Mouse (Mus musculus) hindbrain, embryonic 16.5 days (tissue): ENCODE results near the gene Fpr-rs4. TPM values are rescaled to one million over a fixed set of nuclear protein-coding genes. Genes with fewer than 3 reads are reported as not detected.
"Not testable (repeated sequence)": the region's sequence is repeated elsewhere in the genome, so short reads cannot be mapped to it uniquely, and the experiment has no call there.

ENCODE experiments used
- ATAC-seq: fragments of 200-750 bp; cut with Nextera tagmentation; 2 replicates; pipeline ENCODE4 v1.8.0; 2017; ENCODE audit warnings: moderate TSS enrichment, moderate library complexity
- H3K27ac ChIP-seq: fragments of 300-500 bp; sonication (generic); 2 replicates; pipeline ENCODE4 v1.5.1; 2014; ENCODE audit warnings: low read depth, mild to moderate bottlenecking, control low read depth, low read length, moderate library complexity
- H3K27me3 ChIP-seq: fragments of 300-500 bp; sonication (generic); replicated peaks from 2 replicates; pipeline ENCODE4 v1.6.1; 2014; ENCODE audit warnings: low read length; ENCODE audit not compliant: control insufficient read depth, insufficient read depth
- H3K36me3 ChIP-seq: fragments of 300-500 bp; sonication (generic); 2 replicates; pipeline ENCODE4 v1.6.1; 2014; ENCODE audit warnings: mild to moderate bottlenecking, low read length, moderate library complexity, mixed read lengths; ENCODE audit not compliant: control insufficient read depth, insufficient read depth
- H3K4me1 ChIP-seq: fragments of 300-500 bp; sonication (generic); 2 replicates; pipeline ENCODE4 v1.6.1; 2014; ENCODE audit warnings: low read depth, low read length; ENCODE audit not compliant: control insufficient read depth, insufficient read depth
- H3K4me2 ChIP-seq: fragments of 300-500 bp; sonication (generic); 2 replicates; pipeline ENCODE4 v1.6.1; 2014; ENCODE audit warnings: mild to moderate bottlenecking, low read length, control low read depth, moderate library complexity
- H3K4me3 ChIP-seq: fragments of 300-500 bp; sonication (generic); 2 replicates; pipeline ENCODE4 v1.5.1; 2014; ENCODE audit warnings: mild to moderate bottlenecking, low read length, control low read depth, moderate library complexity
- H3K9ac ChIP-seq: fragments of 300-500 bp; sonication (generic); 2 replicates; pipeline ENCODE4 v1.6.1; 2014; ENCODE audit warnings: low read depth, mild to moderate bottlenecking, control low read depth, low read length, moderate library complexity
- H3K9me3 ChIP-seq: fragments of 300-500 bp; sonication (generic); 2 replicates; pipeline ENCODE4 v1.6.1; 2014; ENCODE audit warnings: mild to moderate bottlenecking, low read length, moderate library complexity; ENCODE audit not compliant: control insufficient read depth
- WGBS: fragments of 180-500 bp; shearing (Covaris S2); extraction: QIAGEN DNeasy Blood & Tissue Kit; methylation state at CpG from one replicate; pipeline ENCODE4 v1.1.7; 2014; 5-methylcytosine and 5-hydroxymethylcytosine counted together
- polyA plus RNA-seq: library from polyadenylated mRNA; unstranded; fragments of >200 nt; fragmentation: Nextera tagmentation; extraction: Ambion mirVana; gene quantifications from 2 replicates; pipeline ENCODE4 v1.2.1, GENCODE M21; 2015

Gene Fpr-rs4
- polyA plus RNA-seq, result not detected in 2 replicates

DNA sequence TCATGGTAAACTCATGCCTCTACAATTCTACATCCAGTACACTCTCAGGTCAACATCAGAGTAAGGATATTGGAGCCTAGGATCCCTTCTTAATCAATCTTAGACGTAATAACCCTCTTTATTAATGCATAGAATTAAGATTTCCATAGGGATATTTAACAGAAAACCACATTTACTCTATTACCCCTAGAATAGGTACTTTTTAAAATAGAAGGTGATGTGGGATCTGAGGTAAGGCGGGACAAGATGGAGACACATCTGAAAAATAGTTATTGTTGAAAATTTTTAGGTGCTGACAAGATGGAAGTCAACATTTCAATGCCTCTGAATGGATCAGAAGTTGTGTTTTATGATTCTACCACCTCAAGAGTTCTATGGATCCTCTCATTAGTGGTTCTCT, at the start of gene Fpr-rs4:
Fpr-rs4 (plus strand) TSS at position 301 of the 400 bp plus-strand sequence.
- ATAC-seq, result no peak
- no peaks in the 10 kb centered on the region for H3K4me1 ChIP-seq
- no peak within 1 kb of the TSS for H3K27ac ChIP-seq
- H3K36me3 ChIP-seq, result no peaks in the 10 kb centered on the region
- peaks cover 2% of the 10 kb centered on the region; the same call in 1 of the 2 replicates for H3K9me3 ChIP-seq
- WGBS, result 62% methylated on average over 2 of the region's 2 CpGs
- H3K4me3 ChIP-seq, result no peak within 1 kb of the TSS
- H3K4me2 ChIP-seq, result no peak within 1 kb of the TSS
- H3K27me3 ChIP-seq, result no peaks in the 10 kb centered on the region
- H3K9ac ChIP-seq, result no peak within 1 kb of the TSS

DNA sequence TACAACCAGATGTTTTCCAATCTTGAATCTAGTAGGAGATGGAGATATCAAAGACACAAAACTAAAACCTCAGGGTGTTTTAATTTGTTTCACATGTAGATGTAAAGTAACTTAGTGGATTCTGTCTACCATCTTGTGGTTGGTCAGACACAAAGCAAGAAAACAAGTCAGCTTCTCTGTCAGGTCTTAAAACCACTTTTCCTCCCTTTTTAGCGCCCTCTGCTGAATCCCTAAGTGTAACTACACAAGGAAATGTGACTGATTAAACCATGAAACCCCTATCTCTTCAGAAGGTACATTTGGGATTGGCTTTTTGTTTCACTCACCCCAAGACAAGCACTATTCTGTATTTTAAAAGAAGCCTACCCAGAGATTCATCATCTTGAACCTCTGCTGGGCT, 48.1 kb upstream of the Fpr-rs4 start:
- ATAC-seq, result no peak
- Histone ChIP-seq H3K27me3 (no peaks in the 10 kb centered on the region), H3K36me3 (no peaks in the 10 kb centered on the region), H3K27ac (no peak overlapping the region), H3K9me3 (peaks cover 3% of the 10 kb centered on the region), H3K4me1 (no peaks in the 10 kb centered on the region), H3K9ac (no peak overlapping the region), H3K4me3 (no peak overlapping the region), H3K4me2 (no peak overlapping the region)
- WGBS, result 27% methylated on average over 1 of the region's 1 CpGs

DNA sequence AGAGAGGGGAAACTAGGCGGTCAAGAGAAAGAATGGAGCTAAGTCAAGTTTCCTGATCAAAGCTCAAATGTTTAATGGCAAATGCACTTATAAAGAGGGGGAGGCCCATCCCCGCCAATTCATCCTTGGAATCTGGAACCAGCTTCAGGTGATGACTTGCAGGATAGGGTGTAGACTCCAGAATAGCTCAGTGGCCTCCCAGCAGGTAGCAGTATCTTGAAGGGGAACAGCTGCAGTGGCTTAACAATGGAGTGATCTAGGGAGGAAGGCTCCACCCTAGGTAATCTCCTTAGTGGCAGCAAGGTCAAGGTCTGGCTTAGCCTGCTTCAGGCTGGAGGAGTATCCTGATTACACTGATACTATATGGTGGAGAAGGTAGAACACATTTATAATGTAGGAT, 40.3 kb upstream of the Fpr-rs4 start:
- not testable (repeated sequence) for H3K4me2 ChIP-seq, H3K4me3 ChIP-seq, H3K27ac ChIP-seq, H3K36me3 ChIP-seq, ATAC-seq, H3K27me3 ChIP-seq, H3K4me1 ChIP-seq, H3K9ac ChIP-seq
- 84% methylated on average over 2 of the region's 2 CpGs for WGBS
- H3K9me3 ChIP-seq, result peaks cover 12% of the 10 kb centered on the region; the same call in 1 of the 2 replicates

DNA sequence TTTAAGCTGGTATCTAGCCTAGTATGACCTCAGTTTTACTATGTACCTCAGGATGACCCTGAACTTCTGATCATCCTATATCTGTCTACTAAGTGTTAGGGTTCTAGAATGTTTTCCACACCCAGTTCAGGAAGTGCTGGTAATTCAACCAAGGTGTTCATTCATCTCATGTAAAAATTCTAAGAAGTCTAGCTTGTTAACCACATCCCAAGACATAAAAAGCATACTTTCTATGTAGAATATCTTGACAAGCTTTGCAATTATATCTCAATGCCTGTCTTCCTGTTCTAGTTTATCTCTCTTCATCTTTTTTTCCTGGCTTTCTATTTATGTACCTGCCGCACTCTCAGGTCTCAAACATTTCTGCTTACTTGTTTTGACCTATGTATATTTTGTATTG, 16.8 kb upstream of the Fpr-rs4 start:
- no peak overlapping the region for H3K27ac ChIP-seq
- H3K9ac ChIP-seq, result no peak overlapping the region
- H3K27me3 ChIP-seq, result no peaks in the 10 kb centered on the region
- H3K4me1 ChIP-seq, result no peaks in the 10 kb centered on the region
- no peaks in the 10 kb centered on the region for H3K36me3 ChIP-seq
- no peak for ATAC-seq
- 98% methylated on average over 1 of the region's 1 CpGs for WGBS
- no peak overlapping the region for H3K4me3 ChIP-seq
- no peak overlapping the region for H3K4me2 ChIP-seq
- no peaks in the 10 kb centered on the region for H3K9me3 ChIP-seq

DNA sequence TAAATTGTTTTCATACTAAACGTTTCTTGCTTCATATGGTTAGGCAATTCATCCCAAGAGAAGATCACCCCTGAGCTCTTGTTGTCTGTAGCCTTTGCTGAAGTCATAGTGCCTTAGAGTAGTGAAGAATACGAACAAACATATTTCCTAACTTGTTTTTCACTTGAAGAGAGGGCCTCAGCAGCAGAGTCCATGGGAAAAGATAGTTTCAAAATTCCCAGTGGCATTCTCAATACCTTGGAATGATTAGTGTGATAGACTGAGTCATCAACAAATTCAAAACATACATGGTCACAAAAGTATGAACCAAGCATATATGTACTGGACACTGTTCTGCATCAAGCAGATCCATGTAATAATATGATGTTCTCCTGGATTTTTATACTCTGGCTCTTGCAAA, 27.6 kb downstream of the Fpr-rs4 start, which contains the start of gene Vmn2r124:
Vmn2r124 (plus strand) TSS at position 301 of the 400 bp plus-strand sequence.
- WGBS, result 51% methylated on average over 2 of the region's 2 CpGs
- Histone ChIP-seq H3K4me2 (no peak within 1 kb of the TSS), H3K27me3 (no peaks in the 10 kb centered on the region), H3K9me3 (no peaks in the 10 kb centered on the region), H3K36me3 (no peaks in the 10 kb centered on the region), H3K4me1 (no peaks in the 10 kb centered on the region), H3K27ac (no peak within 1 kb of the TSS), H3K9ac (no peak within 1 kb of the TSS), H3K4me3 (no peak within 1 kb of the TSS)
- ATAC-seq, result no peak

Other genes with a start within 250 kb of the Fpr-rs4 start
- 24.4 and 24.6 TPM in 2 replicates for gene Spaca6, start 194.6 kb upstream of the Fpr-rs4 start, polyA plus RNA-seq
- gene Has1, start 166.5 kb upstream of the Fpr-rs4 start, polyA plus RNA-seq, result 1.7 TPM in 2 replicates
- 0.15 and 0.30 TPM in 2 replicates for gene Fpr1, start 137.8 kb upstream of the Fpr-rs4 start, polyA plus RNA-seq
- 0.31 and 0.41 TPM in 2 replicates for gene Fpr2, start 133.9 kb upstream of the Fpr-rs4 start, polyA plus RNA-seq
- gene Fpr3, start 133.9 kb upstream of the Fpr-rs4 start, polyA plus RNA-seq, result not detected in 2 replicates
- 0.03 TPM in 1 of 2 replicates, not detected in the other for gene Vmn2r124, start 27.7 kb downstream of the Fpr-rs4 start, polyA plus RNA-seq
- gene Vmn2r91, start 63.3 kb downstream of the Fpr-rs4 start, polyA plus RNA-seq, result not detected in 2 replicates
- not detected in 2 replicates for gene Vmn2r92, start 130.2 kb downstream of the Fpr-rs4 start, polyA plus RNA-seq